Mouse (Mus musculus) gastrocnemius, postnatal 4 days (tissue): ENCODE data around the gene Rpap3. TPM values are rescaled to one million over a fixed set of nuclear protein-coding genes. Genes with fewer than 3 reads are reported as not detected.
A peak's percentile ranks its signal among the peaks of the same experiment; 100 is the strongest.

Experiments used
- DNase-seq, 2 experiments: peaks; one replicate each; pipeline ENCODE4 v3.0.0; 2021 to 2022; ENCODE audit warnings: low spot score in 2 of 2, mixed read lengths in 2 of 2
- long read RNA-seq, 2 experiments: library from polyadenylated mRNA; stranded (forward); transcript quantifications; one replicate each; pipeline ENCODE4 v2.0.0; 2021
- total RNA-seq, 2 experiments: library from RNA; stranded (reverse); gene quantifications; 2 replicates each; pipeline ENCODE4 v1.2.3; 2021

The Rpap3 gene
- 10 to 100 TPM; 15.2 to 15.7 TPM for total RNA-seq
- long read RNA-seq, experiment 1, transcript Rpap3-201 (17 exons, 2,271 nt): major isoform, 33 of 42 reads
- long read RNA-seq, experiment 1, partial matches to known transcripts: 6 of 42 reads
- long read RNA-seq, experiment 1, other reads (novel, unspliced or antisense): 3 of 42 reads
- long read RNA-seq, experiment 2, transcript Rpap3-201 (17 exons, 2,271 nt): major isoform, 44 of 49 reads
- long read RNA-seq, experiment 2, partial matches to known transcripts: 1 of 49 reads
- long read RNA-seq, experiment 2, other reads (novel, unspliced or antisense): 4 of 49 reads

GRCm38 (mm10) chr15:97705211-97706050 lies at the start of gene Rpap3:
Gene Rpap3, minus strand, starts transcription at chr15:97705825.
- peak; percentile 75 to 87 for DNase-seq

DNA sequence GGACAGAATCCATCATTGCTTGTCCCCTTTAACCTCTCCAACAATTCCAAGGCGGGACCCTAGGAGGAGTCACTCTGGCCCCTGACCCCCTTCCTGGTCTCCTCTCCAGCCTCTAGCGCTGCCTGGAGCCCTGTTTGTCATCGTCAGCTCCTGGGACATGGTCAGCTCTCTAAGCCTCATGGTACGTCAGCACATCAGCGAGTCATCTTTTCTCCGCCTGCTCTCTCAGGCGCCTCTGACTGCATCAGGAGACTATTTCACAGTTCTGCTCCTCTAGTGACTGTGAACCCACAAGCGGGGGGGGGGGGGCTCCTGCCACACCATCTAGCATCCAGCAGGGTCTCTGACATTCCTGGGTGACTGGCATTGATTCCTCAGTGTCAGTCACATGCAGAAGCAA lies 49.7 kb upstream of the Rpap3 start:
- DNase-seq: no peak

GRCm38 (mm10) chr15:97754476-97754875 lies 48.9 kb upstream of the Rpap3 start:
- DNase-seq: no peak

GRCm38 (mm10) chr15:97752491-97752890 lies 46.9 kb upstream of the Rpap3 start:
- DNase-seq: no peak

GRCm38 (mm10) chr15:97751676-97752075 lies 46.1 kb upstream of the Rpap3 start:
- no peak for DNase-seq

GRCm38 (mm10) chr15:97750697-97751096 lies 45.1 kb upstream of the Rpap3 start:
- peak in 1 of 2 experiments; percentile 77 for DNase-seq

DNA sequence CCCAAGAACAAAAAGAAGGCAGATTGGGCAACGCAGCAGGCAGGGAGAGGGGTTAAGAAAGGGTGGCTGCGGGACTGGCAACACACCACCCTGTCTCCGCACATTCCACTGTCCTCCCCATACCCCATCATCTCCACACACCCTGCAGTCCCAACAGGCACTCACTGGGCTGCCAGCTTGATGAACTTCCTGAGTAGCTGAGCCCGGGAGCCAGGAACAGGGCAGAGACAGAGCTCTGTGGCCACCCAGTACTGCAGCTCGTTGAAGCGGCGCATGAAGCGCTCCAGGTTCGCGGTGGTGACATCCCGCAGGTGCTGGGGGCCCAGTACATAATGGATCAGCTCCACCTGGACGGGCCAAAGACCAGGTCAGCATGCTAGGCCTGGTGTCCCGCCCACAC lies 44.2 kb upstream of the Rpap3 start:
- no peak for DNase-seq

- DNase-seq: no peak
Measured at GRCm38 (mm10) chr15:97749397-97749796, 43.8 kb upstream of the Rpap3 start.

- DNase-seq: no peak
Measured at GRCm38 (mm10) chr15:97748964-97749363, 43.3 kb upstream of the Rpap3 start.

DNA sequence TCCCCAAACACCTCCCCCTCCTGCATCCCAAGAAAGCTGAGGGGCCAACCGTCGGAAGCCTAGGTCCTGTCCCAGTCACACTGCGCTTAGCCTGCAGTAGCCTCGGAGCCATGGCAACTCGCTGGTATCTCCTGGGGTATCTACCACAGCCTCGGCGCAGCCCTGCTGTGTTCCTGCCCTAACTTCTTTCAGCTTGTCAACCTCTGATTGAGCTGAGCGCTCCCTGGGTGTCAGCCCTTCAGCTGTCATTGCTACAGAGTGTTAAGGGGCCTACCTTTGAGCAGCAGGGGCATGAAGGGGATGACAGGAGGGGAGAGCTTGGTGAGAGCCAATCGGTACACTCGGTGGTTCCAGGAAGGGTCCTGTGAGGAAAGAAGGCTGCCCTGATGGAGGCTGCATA lies 42.7 kb upstream of the Rpap3 start:
- DNase-seq: no peak

GRCm38 (mm10) chr15:97747486-97747885 lies 41.9 kb upstream of the Rpap3 start:
- DNase-seq: no peak

GRCm38 (mm10) chr15:97746748-97747147 lies 41.1 kb upstream of the Rpap3 start:
- no peak for DNase-seq

- DNase-seq: no peak
Measured at GRCm38 (mm10) chr15:97746278-97746677, 40.7 kb upstream of the Rpap3 start.

DNA sequence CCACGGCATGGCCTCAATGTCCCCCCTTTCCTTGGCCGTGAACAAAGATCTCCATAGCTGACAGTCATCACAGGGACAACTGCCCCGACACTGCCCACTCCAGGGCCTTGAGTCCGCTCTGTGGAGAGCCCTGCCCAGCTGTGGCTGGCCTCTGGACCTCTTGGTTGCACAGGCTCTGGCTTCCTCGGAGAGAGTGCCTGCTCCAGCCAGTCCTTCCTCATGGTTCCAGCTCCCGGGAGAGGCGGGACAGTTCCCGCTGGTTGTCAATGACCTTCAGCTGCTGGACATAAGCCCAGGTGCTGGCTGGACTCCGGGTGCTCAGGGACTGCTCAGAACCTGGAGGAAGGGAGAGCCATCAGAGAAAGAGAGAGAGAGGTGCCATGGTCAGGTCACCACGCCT lies 39.7 kb upstream of the Rpap3 start:
- peak in 1 of 2 experiments; percentile 39 for DNase-seq

DNA sequence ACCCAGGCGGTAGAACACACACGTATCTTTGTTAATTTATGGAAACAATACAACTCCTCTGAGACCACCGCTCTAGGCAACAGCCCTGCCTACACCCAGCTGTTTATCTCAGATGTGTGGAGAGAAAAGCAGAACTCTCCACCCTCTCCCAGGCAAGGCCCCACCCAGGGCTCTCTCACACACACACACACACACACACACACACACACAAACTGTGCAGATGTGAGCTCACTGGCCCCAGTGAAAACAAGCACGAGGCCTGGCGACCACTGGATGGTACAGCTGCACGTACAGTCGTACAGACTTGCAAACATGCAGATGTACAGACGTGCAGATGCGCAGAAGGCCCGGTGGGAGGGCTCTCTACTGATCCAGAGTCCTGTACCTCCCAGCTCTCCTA lies 39.3 kb upstream of the Rpap3 start:
- DNase-seq: peak in 1 of 2 experiments; percentile 56

GRCm38 (mm10) chr15:97743961-97744525 lies 38.4 kb upstream of the Rpap3 start:
- DNase-seq: no peak

DNA sequence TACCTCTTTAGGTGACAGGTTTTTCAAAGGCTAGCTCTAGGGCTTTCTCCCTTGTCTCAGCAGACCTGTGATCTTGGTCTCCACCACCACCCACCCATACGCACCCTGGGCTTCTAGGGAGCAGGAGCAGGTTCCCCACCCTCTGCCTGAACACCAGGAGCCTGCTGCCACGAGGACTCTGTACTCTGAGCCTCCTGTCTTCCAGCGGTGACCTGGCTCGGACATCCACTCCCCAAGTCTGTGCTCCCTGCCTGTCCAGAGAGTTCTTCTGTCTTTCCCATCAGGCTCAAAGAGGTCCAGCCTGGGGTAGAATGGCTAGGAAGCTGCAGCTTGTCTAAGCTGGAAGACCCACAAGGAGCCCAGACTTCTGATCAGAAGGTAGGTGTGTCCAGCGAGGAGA lies 37.6 kb upstream of the Rpap3 start:
- no peak for DNase-seq

GRCm38 (mm10) chr15:97742600-97742999 lies 37.0 kb upstream of the Rpap3 start:
- DNase-seq: no peak

GRCm38 (mm10) chr15:97742074-97742473 lies 36.4 kb upstream of the Rpap3 start:
- no peak for DNase-seq

GRCm38 (mm10) chr15:97741662-97742061 lies 36.0 kb upstream of the Rpap3 start:
- DNase-seq: no peak

- DNase-seq: no peak
Measured at GRCm38 (mm10) chr15:97740283-97740732, 34.7 kb upstream of the Rpap3 start.

GRCm38 (mm10) chr15:97738923-97739322 lies 33.3 kb upstream of the Rpap3 start:
- DNase-seq: no peak
